Mouse (Mus musculus): Measurements from ENCODE around the gene Oosp2.

The Oosp2 gene

DNA sequence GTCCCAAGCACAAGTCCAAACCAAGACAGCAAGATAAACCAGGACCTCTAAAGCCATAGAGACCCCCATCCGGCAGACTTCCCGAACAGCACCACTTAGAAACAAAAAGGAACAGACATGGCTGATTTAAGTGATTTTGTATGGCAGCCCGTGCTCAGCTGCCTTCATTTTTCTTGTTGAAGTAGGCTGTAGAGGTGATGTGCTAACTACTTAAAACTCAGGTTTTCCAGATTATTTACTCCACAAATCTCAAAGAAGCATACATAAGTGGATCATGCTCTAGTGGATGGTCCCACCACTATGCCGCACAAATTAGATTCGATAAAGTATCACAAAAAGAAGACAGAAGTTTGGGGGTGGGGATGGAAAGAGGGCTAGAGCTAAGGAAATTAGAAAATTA lies at the start of gene Oosp2:
Gene Oosp2 (minus strand): TSS at position 101 of the 400 bp plus-strand sequence.
- ATAC-seq (ENCODE audit: insufficient number of reproducible peaks, low FRiP score, low TSS enrichment), result no peak

DNA sequence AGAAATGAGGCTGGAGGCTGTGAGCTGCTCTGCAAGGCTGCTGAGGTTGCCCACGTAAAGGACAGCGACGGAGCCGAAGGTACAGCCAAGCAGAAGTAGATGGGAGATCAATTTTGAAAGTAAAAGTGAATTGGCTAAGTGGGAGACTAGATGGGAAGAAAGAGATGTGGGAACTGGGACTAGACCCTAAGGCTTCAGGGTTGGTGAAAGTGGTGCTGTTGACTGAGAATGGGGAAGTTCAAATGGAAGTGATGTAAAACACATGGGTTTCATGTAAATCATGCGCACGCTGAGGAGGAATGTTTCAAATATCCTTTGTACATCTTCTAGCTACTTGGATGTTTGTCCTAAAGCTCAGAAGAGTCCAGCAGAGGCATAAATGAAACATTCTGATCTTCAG lies 38.0 kb upstream of the Oosp2 start:
- no peak for ATAC-seq (ENCODE audit: insufficient number of reproducible peaks, low FRiP score, low TSS enrichment)

- no peak for ATAC-seq (ENCODE audit: insufficient number of reproducible peaks, low FRiP score, low TSS enrichment)
Measured at GRCm38 (mm10) chr19:11696755-11697154, 36.4 kb upstream of the Oosp2 start, which contains the start of gene Oosp3. Oosp3 (plus strand) TSS chr19:11697055.

- no peak for ATAC-seq (ENCODE audit: insufficient number of reproducible peaks, low FRiP score, low TSS enrichment)
Measured at GRCm38 (mm10) chr19:11691454-11691853, 31.1 kb upstream of the Oosp2 start.

- no peak for ATAC-seq (ENCODE audit: insufficient number of reproducible peaks, low FRiP score, low TSS enrichment)
Measured at GRCm38 (mm10) chr19:11690839-11691238, 30.5 kb upstream of the Oosp2 start, which contains the start of gene Oosp1. Oosp1 (minus strand) TSS chr19:11691150.

DNA sequence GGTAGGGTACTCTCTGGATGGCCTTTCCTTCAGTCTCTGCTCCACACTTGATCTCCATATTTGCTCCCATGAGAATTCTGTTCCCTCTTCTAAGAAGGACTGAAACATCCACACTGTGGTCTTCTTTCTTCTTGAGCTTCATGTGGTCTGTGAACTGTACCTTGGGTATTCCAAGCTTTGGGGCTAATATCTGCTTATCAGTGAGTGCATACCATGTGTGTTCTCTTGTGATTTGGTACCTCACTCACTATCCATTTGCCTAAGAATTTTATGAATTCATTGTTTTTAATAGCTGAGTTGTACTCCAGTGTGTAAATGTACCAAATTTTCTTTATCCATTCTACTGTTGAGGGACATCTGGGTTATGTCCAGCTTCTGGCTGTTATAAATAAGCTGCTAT lies 1.2 kb upstream of the Oosp2 start:
- no peak for ATAC-seq (ENCODE audit: insufficient number of reproducible peaks, low FRiP score, low TSS enrichment)

DNA sequence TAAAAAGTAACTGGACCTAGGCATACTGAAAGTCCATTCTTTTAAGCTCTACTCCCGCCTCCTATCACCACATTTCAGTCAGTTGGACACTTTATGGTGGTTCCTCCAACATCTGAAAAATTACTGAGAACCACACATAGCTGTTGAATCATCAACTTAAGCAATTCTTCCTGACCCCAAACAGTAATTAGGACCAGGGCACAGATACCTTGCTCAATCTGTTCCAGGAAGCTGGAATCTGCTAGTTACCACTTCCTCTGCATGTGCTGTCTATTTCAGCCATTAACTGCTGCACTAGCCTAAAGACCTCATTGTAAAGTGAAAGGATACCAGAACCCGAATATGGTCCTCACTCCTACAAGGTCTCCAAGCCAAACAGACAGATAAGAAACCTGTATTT lies 1.2 kb downstream of the Oosp2 start:
- ATAC-seq (ENCODE audit: insufficient number of reproducible peaks, low FRiP score, low TSS enrichment), result no peak

DNA sequence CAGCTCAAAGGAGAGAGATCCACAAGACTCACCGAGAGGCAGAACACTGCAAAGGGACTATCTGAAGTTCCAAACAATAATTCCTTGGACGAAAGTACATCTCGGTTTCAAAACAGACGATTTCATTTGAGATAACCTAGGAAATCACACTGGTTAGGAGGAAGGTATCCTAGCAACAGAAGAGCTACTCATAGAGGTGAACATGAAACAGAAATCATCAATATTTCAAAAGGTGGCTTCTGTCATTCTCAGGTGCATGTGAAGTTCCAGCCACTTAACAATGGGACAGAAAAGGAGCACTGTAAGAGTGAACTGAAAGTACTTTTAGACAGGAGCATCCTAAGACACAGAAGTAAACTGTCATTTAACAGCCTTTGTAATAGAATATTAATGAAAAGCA lies 10.8 kb downstream of the Oosp2 start:
- no peak for ATAC-seq (ENCODE audit: insufficient number of reproducible peaks, low FRiP score, low TSS enrichment)

DNA sequence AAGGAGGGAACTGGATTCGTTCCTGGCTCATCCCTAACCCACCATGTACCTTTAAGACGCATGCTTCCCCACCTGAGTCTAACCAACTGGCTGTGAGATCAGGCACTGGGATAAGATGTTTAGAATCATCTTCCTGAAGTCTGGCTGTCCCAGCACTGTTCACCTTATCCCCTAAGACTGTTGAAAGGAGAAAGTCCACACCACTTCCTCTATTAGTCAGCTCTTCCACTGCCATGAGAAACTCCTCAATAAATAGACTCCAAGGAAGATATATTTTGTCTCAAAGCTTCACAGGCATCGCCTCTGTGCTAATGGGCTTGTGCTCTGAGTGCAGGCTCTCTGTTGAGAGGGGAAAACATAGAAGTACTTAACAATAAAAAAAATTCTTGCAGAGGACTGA lies 14.2 kb downstream of the Oosp2 start:
- no peak for ATAC-seq (ENCODE audit: insufficient number of reproducible peaks, low FRiP score, low TSS enrichment)

GRCm38 (mm10) chr19:11640732-11641131 lies 19.6 kb downstream of the Oosp2 start, which contains the start of gene Ms4a3:
Ms4a3 (minus strand) TSS chr19:11640851.
- ATAC-seq (ENCODE audit: insufficient number of reproducible peaks, low FRiP score, low TSS enrichment), result no peak

GRCm38 (mm10) chr19:11639038-11639437 lies 21.3 kb downstream of the Oosp2 start:
- no peak for ATAC-seq (ENCODE audit: insufficient number of reproducible peaks, low FRiP score, low TSS enrichment)

DNA sequence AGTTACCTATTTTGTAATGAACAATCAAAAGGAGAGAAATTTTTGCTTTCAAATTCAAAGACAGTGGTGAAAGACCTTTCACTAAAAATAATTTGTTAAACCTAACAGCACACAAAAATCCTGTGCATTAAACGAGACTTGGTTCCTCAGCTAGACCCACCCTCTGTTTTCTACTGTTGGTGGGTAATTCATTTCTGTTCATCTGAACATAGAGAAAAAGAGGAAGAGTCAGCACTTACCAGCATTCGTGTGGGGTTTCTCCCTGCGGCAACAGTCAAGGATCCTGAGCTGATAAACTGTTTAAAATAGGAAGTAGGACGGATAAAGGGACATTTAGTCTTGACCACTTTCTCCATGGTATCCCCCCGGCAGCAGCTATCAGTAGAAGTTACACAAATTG lies 24.8 kb downstream of the Oosp2 start:
- no peak for ATAC-seq (ENCODE audit: insufficient number of reproducible peaks, low FRiP score, low TSS enrichment)

GRCm38 (mm10) chr19:11634330-11634729 lies 26.0 kb downstream of the Oosp2 start:
- no peak for ATAC-seq (ENCODE audit: insufficient number of reproducible peaks, low FRiP score, low TSS enrichment)

- no peak for ATAC-seq (ENCODE audit: insufficient number of reproducible peaks, low FRiP score, low TSS enrichment)
Measured at GRCm38 (mm10) chr19:11633732-11634131, 26.6 kb downstream of the Oosp2 start.

DNA sequence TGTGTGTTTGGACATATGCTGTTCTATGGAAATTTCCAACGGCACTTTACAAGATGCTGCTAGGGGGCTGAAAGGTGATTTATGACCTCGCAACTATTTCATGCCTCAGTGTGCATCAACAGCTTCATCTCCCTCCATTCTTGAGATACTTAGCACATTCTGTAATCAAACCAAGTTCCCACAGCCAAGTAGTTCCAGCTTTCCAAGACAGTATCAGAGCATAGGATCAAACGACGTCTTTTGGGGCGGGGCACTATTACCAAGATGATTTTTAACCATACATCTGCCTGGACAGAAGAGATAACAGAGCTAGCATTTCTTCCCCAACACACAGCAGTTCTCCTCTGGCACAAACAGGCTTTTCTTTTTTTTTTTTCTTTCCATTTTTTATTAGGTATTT lies 35.1 kb downstream of the Oosp2 start:
- ATAC-seq (ENCODE audit: insufficient number of reproducible peaks, low FRiP score, low TSS enrichment), result no peak

- no peak for ATAC-seq (ENCODE audit: insufficient number of reproducible peaks, low FRiP score, low TSS enrichment)
Measured at GRCm38 (mm10) chr19:11624800-11625199, 35.6 kb downstream of the Oosp2 start.

DNA sequence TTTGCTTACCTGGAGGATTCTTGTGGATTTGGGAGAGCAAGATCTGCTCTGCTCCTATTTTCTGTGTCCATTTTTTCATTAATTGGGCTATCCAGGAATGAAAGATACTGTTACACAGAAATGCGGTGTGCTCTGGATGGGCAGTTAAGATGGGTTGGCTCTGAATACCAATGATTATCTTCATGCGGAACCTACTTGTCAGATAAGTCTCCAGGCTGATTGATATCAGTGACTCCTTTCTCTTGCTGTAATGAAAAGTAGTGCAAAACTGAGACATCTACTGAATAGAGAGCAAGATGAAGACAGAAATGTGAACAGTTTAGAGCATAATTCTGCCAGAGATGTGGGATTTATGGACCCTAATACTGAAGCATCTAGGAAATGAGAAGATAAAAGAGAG lies 36.8 kb downstream of the Oosp2 start, which contains the start of gene Ms4a2:
Gene Ms4a2 (minus strand): TSS at position 169 of the 400 bp plus-strand sequence.
- ATAC-seq (ENCODE audit: insufficient number of reproducible peaks, low FRiP score, low TSS enrichment), result no peak

DNA sequence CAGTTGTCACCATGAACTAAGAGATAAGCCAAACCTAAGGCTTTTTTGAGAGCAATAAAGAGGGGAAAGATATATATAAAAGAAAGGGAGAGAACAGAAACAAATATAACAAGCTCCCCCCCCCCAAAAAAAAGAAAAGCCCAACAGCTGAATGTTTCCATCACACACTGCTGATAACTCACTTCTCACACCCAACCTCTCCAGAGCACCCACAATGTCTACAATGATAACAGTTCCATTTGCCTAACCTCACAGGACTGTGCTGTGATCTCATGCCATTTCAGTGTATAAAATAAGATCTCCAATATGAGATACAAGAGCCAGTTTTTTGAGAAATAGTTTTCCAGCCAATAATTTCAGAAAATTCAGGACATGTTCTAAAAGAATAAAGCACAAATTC lies 42.4 kb downstream of the Oosp2 start:
- no peak for ATAC-seq (ENCODE audit: insufficient number of reproducible peaks, low FRiP score, low TSS enrichment)

DNA sequence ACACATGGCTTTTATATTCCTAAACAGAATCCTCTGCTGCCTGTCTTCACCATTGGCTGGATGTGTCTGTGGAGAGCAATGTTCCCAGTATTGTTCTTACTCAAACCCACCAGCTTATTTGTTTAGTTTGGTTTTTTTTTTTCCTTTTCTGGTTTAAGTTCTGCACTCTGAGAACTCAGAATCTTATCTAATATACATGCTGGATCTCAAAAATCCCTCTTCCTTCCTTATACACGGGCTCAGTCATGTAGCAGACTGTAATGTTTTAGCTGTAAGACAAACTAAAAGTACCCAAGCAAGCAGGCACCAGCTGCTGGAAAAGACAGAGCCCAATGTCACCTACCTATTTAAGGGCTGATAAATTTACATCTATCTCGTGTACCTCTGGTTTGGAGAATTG lies 45.6 kb downstream of the Oosp2 start:
- ATAC-seq (ENCODE audit: insufficient number of reproducible peaks, low FRiP score, low TSS enrichment), result no peak

DNA sequence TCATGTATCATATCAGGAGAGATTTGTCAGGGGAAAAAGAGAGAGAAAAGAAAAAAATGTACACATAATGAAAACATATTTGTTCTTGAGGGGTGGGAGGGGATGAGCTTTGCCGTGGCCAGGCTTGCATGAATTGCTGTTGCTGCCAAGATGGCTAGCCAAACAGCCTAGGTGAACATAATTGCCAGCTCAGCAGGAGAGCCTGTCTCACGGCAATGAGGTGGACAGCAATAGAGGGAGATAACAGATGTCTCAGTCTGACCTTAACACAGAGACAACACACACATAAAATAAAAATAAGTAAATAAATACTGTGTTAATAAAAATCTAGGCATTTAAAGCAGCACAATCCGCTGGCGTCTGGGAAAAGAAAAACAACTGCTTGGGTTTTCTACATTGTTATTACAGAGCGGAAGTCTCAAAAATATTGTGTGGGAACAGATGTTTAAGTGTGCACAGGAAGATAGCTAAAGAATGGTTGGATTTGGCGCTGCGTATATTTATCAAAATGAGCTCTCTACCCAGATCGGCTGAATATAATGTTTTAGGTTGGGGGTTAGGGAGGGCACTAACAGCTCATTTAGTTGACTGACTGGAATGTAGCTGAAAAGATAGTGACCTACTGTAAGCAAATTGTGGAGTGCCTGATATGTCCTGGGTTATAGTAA lies 46.4 kb downstream of the Oosp2 start:
- no peak for ATAC-seq (ENCODE audit: insufficient number of reproducible peaks, low FRiP score, low TSS enrichment)

- ATAC-seq (ENCODE audit: insufficient number of reproducible peaks, low FRiP score, low TSS enrichment), result no peak
Measured at GRCm38 (mm10) chr19:11613084-11613483, 47.3 kb downstream of the Oosp2 start.

DNA sequence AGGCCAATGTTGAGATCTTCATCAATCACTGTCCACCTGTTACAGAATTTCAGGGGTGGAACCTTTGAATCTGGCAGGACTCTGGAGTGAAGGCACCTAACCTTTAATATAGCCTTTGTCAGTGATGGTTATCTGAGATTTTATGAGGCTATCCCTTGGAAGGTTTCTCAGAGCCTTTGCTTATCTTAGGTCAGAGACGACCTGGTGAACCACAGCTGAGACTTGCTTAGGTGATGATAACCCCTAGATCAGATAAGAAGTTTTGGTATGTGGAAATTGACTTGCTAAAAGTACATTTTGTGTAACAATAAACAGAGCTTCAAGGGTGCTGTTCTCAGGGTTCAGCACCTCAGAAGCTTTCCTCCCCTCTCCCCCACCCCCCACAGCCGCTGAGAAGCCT lies 48.1 kb downstream of the Oosp2 start:
- no peak for ATAC-seq (ENCODE audit: insufficient number of reproducible peaks, low FRiP score, low TSS enrichment)

Measured in cerebellum, adult (tissue).